Mouse (Mus musculus) intestine, embryonic 16.5 days (tissue): ENCODE measurements around the gene Rora. TPM values are rescaled to one million over a fixed set of nuclear protein-coding genes. Genes with fewer than 3 reads are reported as not detected.

Experiments
- ATAC-seq: fragments of 200-750 bp; cut with Nextera tagmentation; 2 replicates; pipeline ENCODE4 v1.8.0; 2017; ENCODE audit warnings: moderate TSS enrichment, moderate library complexity
- H3K27ac ChIP-seq: fragments of 300-500 bp; sonication (generic); 2 replicates; pipeline ENCODE4 v1.5.1; 2014; ENCODE audit warnings: mild to moderate bottlenecking, low read length
- H3K27me3 ChIP-seq: fragments of 300-500 bp; sonication (generic); replicated peaks from 2 replicates; pipeline ENCODE4 v1.6.1; 2014; ENCODE audit warnings: low read length, control low read depth, mixed read lengths; ENCODE audit not compliant: control insufficient read depth, insufficient read depth
- H3K36me3 ChIP-seq: fragments of 300-500 bp; sonication (generic); 2 replicates; pipeline ENCODE4 v1.6.1; 2014; ENCODE audit warnings: low read length, control low read depth; ENCODE audit not compliant: control insufficient read depth, insufficient read depth
- H3K4me1 ChIP-seq: fragments of 300-500 bp; sonication (generic); 2 replicates; pipeline ENCODE4 v1.6.1; 2014; ENCODE audit warnings: low read length, control low read depth, mixed read lengths; ENCODE audit not compliant: control insufficient read depth, insufficient read depth
- H3K4me2 ChIP-seq: fragments of 300-500 bp; sonication (generic); 2 replicates; pipeline ENCODE4 v1.6.1; 2014; ENCODE audit warnings: low read depth, low read length, control low read depth
- H3K4me3 ChIP-seq: fragments of 300-500 bp; sonication (generic); 2 replicates; pipeline ENCODE4 v1.5.1; 2014; ENCODE audit warnings: mild to moderate bottlenecking, low read length
- H3K9ac ChIP-seq: fragments of 300-500 bp; sonication (generic); 2 replicates; pipeline ENCODE4 v1.6.1; 2014; ENCODE audit warnings: low read depth, low read length
- H3K9me3 ChIP-seq: fragments of 300-500 bp; sonication (generic); 2 replicates; pipeline ENCODE4 v1.6.1; 2016; ENCODE audit warnings: low read length, control low read depth; ENCODE audit not compliant: control insufficient read depth
- WGBS: fragments of 180-500 bp; shearing (Covaris S2); extraction: QIAGEN DNeasy Blood & Tissue Kit; methylation state at CpG from one replicate; pipeline ENCODE4 v1.1.7; 2014; 5-methylcytosine and 5-hydroxymethylcytosine counted together
- polyA plus RNA-seq: library from polyadenylated mRNA; unstranded; fragments of >200 nt; fragmentation: Nextera tagmentation; extraction: Ambion mirVana; gene quantifications from 2 replicates; pipeline ENCODE4 v1.2.1, GENCODE M21; 2015

Gene Rora
- polyA plus RNA-seq, 1 experiment from 2014 or later = 4.5 TPM

DNA sequence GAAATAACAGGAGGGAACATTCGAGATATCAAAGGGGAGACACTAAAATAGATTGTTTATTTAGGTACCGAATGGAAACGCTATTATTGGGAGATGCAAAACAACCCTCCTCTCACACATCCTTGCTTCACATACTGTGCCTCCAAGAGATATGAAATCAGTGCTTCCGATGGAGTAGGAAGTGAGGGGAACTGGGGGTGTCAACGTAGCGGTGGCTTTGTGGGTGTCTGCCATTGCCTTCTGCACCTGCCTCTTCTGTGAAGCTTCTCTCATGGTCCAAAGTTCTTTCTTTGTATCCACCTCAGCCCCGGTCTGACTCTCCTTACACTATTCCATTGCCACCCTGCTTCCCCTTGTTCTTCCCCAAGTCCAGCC is 472.2 kb downstream of the Rora start:
- no peak for ATAC-seq
- Histone ChIP-seq H3K4me1 (no peaks in the 10 kb centered on the region; the same call in 1 of the 2 replicates), H3K4me3 (peak overlapping the region; percentile 34), H3K4me2 (peak overlapping the region; percentile 83), H3K9me3 (no peaks in the 10 kb centered on the region), H3K36me3 (no peaks in the 10 kb centered on the region), H3K27me3 (no peaks in the 10 kb centered on the region), H3K9ac (no peak overlapping the region), H3K27ac (no peak overlapping the region)
- WGBS = 43% methylated on average over 7 of the region's 7 CpGs

DNA sequence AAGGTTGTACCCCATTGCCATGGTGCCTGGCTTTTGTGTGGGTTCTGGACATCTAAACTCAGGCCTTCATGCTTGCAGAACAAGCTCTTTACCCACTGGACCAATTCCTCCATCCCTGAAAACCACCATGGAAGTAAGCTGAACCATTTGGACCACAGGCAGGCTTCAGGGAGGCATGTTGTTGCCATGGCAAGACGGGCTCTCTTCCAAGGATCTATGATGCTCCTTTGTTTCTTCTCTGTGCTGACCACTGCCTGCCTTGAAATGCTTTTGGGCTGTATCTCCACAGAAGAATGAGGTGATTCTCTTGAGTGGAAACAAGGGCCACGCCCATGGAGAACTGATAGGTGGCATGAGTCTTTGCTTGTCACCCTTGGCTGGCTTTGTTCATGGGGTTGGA is 473.0 kb downstream of the Rora start:
- no peak overlapping the region for H3K27ac ChIP-seq
- no peak for ATAC-seq
- H3K9ac ChIP-seq = no peak overlapping the region
- H3K9me3 ChIP-seq = no peaks in the 10 kb centered on the region
- no peaks in the 10 kb centered on the region; the same call in 1 of the 2 replicates for H3K4me1 ChIP-seq
- no peak overlapping the region for H3K4me2 ChIP-seq
- H3K27me3 ChIP-seq = no peaks in the 10 kb centered on the region
- H3K36me3 ChIP-seq = no peaks in the 10 kb centered on the region
- WGBS = 93% methylated on average over 2 of the region's 2 CpGs
- H3K4me3 ChIP-seq = no peak overlapping the region

DNA sequence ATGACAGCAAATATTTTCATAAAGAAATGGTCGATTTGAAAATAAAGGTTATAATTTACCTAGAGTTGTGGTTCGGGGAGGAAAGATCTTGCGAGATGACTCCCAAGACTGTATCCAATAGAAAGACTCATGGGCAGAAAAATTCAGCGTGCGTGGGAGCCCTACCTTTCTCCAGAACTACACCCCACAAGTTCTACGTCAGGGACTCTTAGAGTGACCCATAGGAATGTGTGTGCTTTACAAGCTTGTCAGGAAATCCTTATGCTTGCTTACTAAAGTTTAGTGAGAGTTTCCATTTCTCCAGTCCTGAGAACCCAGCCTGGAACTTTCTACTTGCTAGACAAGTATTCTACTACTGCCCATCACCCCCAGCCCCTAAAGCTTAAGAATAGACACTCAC is 474.7 kb downstream of the Rora start:
- ATAC-seq = no peak
- Histone ChIP-seq H3K36me3 (no peaks in the 10 kb centered on the region), H3K4me2 (no peak overlapping the region), H3K9me3 (no peaks in the 10 kb centered on the region), H3K4me1 (peaks cover 2% of the 10 kb centered on the region; the same call in 1 of the 2 replicates), H3K27me3 (no peaks in the 10 kb centered on the region), H3K4me3 (no peak overlapping the region), H3K9ac (no peak overlapping the region), H3K27ac (no peak overlapping the region)
- 81% methylated on average over 6 of the region's 6 CpGs for WGBS

DNA sequence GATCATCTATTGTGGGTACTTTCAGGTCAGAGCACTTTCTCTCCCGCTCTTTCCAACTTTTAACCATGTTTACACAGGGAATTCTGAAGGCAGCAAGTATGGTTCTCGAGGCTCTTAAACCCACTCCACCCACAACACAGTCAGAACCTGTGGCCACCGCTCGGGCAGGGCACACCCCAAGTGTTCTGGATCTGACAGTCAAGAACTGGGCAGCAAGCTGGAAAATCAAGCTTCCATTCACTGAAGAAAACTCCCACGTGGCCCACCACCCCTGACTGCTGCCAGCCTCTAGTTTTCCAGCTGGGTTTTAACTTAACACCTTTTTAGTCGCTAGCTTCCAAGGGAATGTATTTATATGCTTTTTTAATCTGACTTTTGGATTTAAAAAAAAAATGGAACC is 479.4 kb downstream of the Rora start:
- Histone ChIP-seq H3K9me3 (no peaks in the 10 kb centered on the region), H3K4me2 (no peak overlapping the region), H3K36me3 (no peaks in the 10 kb centered on the region), H3K27ac (no peak overlapping the region), H3K27me3 (no peaks in the 10 kb centered on the region), H3K4me3 (no peak overlapping the region), H3K9ac (no peak overlapping the region), H3K4me1 (peaks cover 6% of the 10 kb centered on the region; the same call in 1 of the 2 replicates)
- no peak for ATAC-seq
- WGBS = 71% methylated on average over 6 of the region's 6 CpGs

DNA sequence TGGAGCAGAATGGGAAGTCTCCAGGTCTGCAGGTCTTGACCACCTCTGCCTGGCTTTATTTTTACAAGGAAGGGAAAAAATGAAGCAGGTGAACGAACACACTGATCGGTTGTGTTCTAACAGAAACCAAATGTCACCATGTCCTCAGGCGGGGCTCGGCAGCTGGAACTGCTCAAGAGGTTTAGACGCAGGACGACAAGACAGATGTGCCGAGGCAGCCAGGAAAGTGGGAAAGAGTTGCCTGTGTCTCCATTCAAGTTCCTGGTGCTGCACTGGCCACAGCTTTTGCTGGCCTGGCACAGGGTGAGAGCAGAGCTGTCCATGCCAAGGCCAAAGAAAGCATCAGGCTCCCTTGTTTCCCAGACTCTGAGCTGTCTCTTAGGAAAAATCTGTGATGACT is 480.1 kb downstream of the Rora start:
- no peak for ATAC-seq
- peak overlapping the region; percentile 54; the same call in 1 of the 2 replicates for H3K27ac ChIP-seq
- H3K9ac ChIP-seq = no peak overlapping the region
- H3K4me2 ChIP-seq = no peak overlapping the region
- 45% methylated on average over 7 of the region's 7 CpGs for WGBS
- H3K27me3 ChIP-seq = no peaks in the 10 kb centered on the region
- no peak overlapping the region for H3K4me3 ChIP-seq
- peaks cover 6% of the 10 kb centered on the region; the same call in 1 of the 2 replicates for H3K4me1 ChIP-seq
- no peaks in the 10 kb centered on the region for H3K9me3 ChIP-seq
- H3K36me3 ChIP-seq = no peaks in the 10 kb centered on the region

DNA sequence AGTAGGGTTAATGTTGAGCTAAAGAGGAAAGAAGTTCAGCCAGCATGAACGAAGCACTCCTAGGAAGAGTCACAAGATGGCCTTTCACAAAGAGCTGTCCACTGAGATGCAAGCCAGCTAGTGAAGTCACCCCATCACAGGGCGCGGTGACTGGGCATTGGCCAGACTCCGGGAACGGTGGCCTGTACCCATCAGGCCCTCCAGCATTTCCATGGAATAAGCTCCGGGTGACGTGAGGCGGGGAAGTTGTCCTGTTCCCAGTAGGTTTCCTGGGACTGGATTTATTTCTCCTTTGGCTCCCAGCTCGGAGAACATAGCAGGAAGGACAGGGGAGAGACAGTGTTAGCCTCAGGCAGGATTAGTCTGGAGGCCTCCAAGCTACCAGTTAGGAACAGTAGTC is 481.0 kb downstream of the Rora start:
- 84% methylated on average over 9 of the region's 9 CpGs for WGBS
- no peaks in the 10 kb centered on the region for H3K9me3 ChIP-seq
- H3K27ac ChIP-seq = no peak overlapping the region

DNA sequence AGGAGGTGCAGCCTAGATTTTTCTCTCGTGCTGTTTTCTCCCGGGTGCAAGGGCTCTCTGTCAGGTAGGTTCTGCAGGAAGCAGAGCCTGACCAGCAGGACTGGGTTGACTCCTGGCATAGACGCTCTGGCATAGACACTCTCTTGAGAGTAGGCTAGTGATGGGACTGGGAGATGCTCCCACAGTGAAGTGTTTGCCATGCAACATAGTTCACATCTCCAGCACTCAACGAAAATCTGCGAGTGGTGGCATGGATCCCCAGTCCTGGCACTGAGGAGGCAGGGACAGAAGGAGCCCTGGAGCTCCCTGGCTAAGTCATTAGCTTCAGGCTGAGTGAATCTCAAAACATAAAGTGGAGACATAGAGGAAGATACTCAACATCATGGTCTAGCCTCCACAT is 483.2 kb downstream of the Rora start:
- Histone ChIP-seq H3K27me3 (no peaks in the 10 kb centered on the region), H3K27ac (no peak overlapping the region), H3K4me1 (peaks cover 9% of the 10 kb centered on the region; the same call in 1 of the 2 replicates), H3K4me3 (no peak overlapping the region), H3K36me3 (no peaks in the 10 kb centered on the region), H3K4me2 (no peak overlapping the region), H3K9ac (no peak overlapping the region), H3K9me3 (no peaks in the 10 kb centered on the region)
- WGBS = 95% methylated on average over 5 of the region's 5 CpGs
- no peak for ATAC-seq

More for the DNA sequence above, 481.0 kb downstream of the Rora start:
- Histone ChIP-seq H3K27me3 (no peaks in the 10 kb centered on the region), H3K9ac (no peak overlapping the region), H3K36me3 (no peaks in the 10 kb centered on the region), H3K4me1 (peaks cover 6% of the 10 kb centered on the region; the same call in 1 of the 2 replicates), H3K4me3 (no peak overlapping the region), H3K4me2 (no peak overlapping the region)
- no peak for ATAC-seq

DNA sequence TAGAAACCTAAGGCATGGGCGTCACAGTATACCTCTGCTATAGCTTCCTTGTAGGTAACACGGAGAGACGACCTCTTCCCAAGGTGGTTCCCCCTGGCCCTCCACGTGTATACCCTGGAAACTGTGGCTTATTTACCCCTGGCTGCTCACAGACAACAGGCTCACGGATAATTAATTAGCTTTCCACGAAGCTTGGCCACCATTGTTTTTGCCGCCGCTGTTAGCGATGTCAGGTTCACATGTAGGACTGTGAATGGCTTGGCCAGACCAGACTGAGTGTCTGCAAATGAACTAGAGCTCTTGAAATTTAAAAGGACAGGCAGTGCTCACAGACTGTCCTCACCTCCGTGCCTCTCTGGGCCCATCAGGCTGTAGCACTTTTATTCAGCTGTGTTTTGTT is 483.8 kb downstream of the Rora start:
- peaks cover 9% of the 10 kb centered on the region; the same call in 1 of the 2 replicates for H3K4me1 ChIP-seq
- H3K27me3 ChIP-seq = no peaks in the 10 kb centered on the region
- H3K36me3 ChIP-seq = no peaks in the 10 kb centered on the region
- no peak overlapping the region for H3K4me3 ChIP-seq
- H3K27ac ChIP-seq = no peak overlapping the region
- no peak overlapping the region for H3K9ac ChIP-seq
- 72% methylated on average over 10 of the region's 10 CpGs for WGBS
- no peaks in the 10 kb centered on the region for H3K9me3 ChIP-seq
- no peak overlapping the region for H3K4me2 ChIP-seq
- ATAC-seq = no peak

DNA sequence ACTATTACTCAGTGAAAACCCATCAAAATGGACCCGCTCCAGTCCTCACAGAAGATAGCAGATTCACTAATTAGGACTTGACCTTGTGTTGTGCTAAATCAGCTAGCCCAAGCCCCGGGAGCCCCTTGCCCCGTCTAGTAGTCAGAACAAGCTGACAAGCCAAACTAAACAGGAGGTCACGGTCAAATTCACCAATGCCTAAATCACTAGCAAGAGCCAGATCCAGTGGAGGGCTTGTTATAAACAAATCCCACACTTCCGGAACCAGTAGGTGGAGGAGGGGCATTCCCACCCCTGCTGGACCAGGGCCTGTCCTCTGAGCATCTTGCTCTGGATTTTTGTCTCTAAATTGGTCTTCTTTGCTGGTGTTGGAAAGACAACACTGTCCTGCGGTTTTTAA is 486.6 kb downstream of the Rora start:
- 52% methylated on average over 6 of the region's 6 CpGs for WGBS

DNA sequence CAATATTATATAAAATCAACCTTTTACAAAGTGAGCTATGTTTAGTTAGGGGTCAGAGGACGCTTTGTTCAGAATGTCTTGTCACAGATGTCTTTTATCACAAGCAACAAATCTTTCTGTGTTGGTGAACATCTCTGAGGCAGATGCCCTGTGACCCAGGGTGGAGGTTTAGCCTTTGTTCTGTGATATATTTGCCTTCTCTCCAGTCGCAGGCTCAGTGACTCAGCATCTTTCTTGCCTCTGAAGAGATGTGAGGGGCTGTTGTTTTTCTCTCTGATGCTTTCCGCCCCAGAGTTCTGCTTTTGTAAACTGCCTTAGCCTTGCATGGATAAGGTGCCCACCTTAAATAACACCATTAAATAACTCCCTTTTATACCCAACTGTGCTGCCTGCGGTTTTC is 488.3 kb downstream of the Rora start:
- 62% methylated on average over 4 of the region's 4 CpGs for WGBS
- Histone ChIP-seq H3K4me1 (peaks cover 7% of the 10 kb centered on the region; the same call in 1 of the 2 replicates), H3K4me2 (no peak overlapping the region), H3K4me3 (no peak overlapping the region), H3K9ac (no peak overlapping the region), H3K27ac (no peak overlapping the region), H3K27me3 (no peaks in the 10 kb centered on the region), H3K36me3 (no peaks in the 10 kb centered on the region), H3K9me3 (no peaks in the 10 kb centered on the region)
- no peak for ATAC-seq

More for the DNA sequence above, 486.6 kb downstream of the Rora start:
- peaks cover 7% of the 10 kb centered on the region; the same call in 1 of the 2 replicates for H3K4me1 ChIP-seq
- no peak for ATAC-seq
- H3K36me3 ChIP-seq = no peaks in the 10 kb centered on the region
- H3K4me3 ChIP-seq = no peak overlapping the region
- H3K27me3 ChIP-seq = no peaks in the 10 kb centered on the region
- no peak overlapping the region for H3K27ac ChIP-seq
- H3K4me2 ChIP-seq = no peak overlapping the region
- no peak overlapping the region for H3K9ac ChIP-seq
- H3K9me3 ChIP-seq = no peaks in the 10 kb centered on the region
